Mouse (Mus musculus): Measurements from ENCODE around the gene Axin1.
"Not testable (repeated sequence)": the region's sequence is repeated elsewhere in the genome, so short reads cannot be mapped to it uniquely, and the experiment has no call there.

Gene Axin1

GRCm38 (mm10) chr17:26187592-26187991 is 49.1 kb downstream of the Axin1 start:
- no peak for DNase-seq (ENCODE audit: low read depth, low spot score)

GRCm38 (mm10) chr17:26188091-26188805 is 49.8 kb downstream of the Axin1 start:
- DNase-seq (ENCODE audit: low read depth, low spot score), result no peak

GRCm38 (mm10) chr17:26191486-26191885 is 53.0 kb downstream of the Axin1 start:
- DNase-seq (ENCODE audit: low read depth, low spot score), result not testable (repeated sequence)

GRCm38 (mm10) chr17:26192481-26193190 is 54.1 kb downstream of the Axin1 start:
- no peak for DNase-seq (ENCODE audit: low read depth, low spot score)

- no peak for DNase-seq (ENCODE audit: low read depth, low spot score)
These were observed 60.4 kb downstream of the Axin1 start, which contains the start of gene Pdia2 for GRCm38 (mm10) chr17:26198892-26199291. Gene Pdia2 (minus strand): TSS chr17:26199087.

- DNase-seq (ENCODE audit: low read depth, low spot score), result peak; percentile 13
These were observed 62.6 kb downstream of the Axin1 start for GRCm38 (mm10) chr17:26200831-26201705.

GRCm38 (mm10) chr17:26201998-26202397 is 63.5 kb downstream of the Axin1 start:
- DNase-seq (ENCODE audit: low read depth, low spot score), result no peak

GRCm38 (mm10) chr17:26202737-26203136 is 64.2 kb downstream of the Axin1 start, which contains the start of gene Rgs11:
Gene Rgs11 (plus strand): TSS chr17:26202951.
- no peak for DNase-seq (ENCODE audit: low read depth, low spot score)

- DNase-seq (ENCODE audit: low read depth, low spot score), result no peak
These were observed 64.9 kb downstream of the Axin1 start for GRCm38 (mm10) chr17:26203321-26203811.

GRCm38 (mm10) chr17:26204766-26205165 is 66.3 kb downstream of the Axin1 start:
- no peak for DNase-seq (ENCODE audit: low read depth, low spot score)

- DNase-seq (ENCODE audit: low read depth, low spot score), result no peak
These were observed 67.9 kb downstream of the Axin1 start for GRCm38 (mm10) chr17:26206392-26206791.

- DNase-seq (ENCODE audit: low read depth, low spot score), result no peak
These were observed 69.2 kb downstream of the Axin1 start, which contains the start of gene Arhgdig for GRCm38 (mm10) chr17:26207686-26208085. Gene Arhgdig (minus strand): TSS chr17:26207786.

GRCm38 (mm10) chr17:26212241-26212640 is 73.8 kb downstream of the Axin1 start:
- no peak for DNase-seq (ENCODE audit: low read depth, low spot score)

GRCm38 (mm10) chr17:26212681-26213080 is 74.2 kb downstream of the Axin1 start:
- DNase-seq (ENCODE audit: low read depth, low spot score), result no peak

- no peak for DNase-seq (ENCODE audit: low read depth, low spot score)
These were observed 83.0 kb downstream of the Axin1 start for GRCm38 (mm10) chr17:26221508-26221907.

- no peak for DNase-seq (ENCODE audit: low read depth, low spot score)
These were observed 86.7 kb downstream of the Axin1 start for GRCm38 (mm10) chr17:26225150-26225549.

- DNase-seq (ENCODE audit: low read depth, low spot score), result no peak
These were observed 91.3 kb downstream of the Axin1 start for GRCm38 (mm10) chr17:26229776-26230175.

- DNase-seq (ENCODE audit: low read depth, low spot score), result no peak
These were observed 92.7 kb downstream of the Axin1 start for GRCm38 (mm10) chr17:26231156-26231555.

- DNase-seq (ENCODE audit: low read depth, low spot score), result no peak
These were observed 94.4 kb downstream of the Axin1 start for GRCm38 (mm10) chr17:26232863-26233262.

- DNase-seq (ENCODE audit: low read depth, low spot score), result no peak
These were observed 95.9 kb downstream of the Axin1 start for GRCm38 (mm10) chr17:26234386-26234785.

GRCm38 (mm10) chr17:26235077-26235815 is 96.8 kb downstream of the Axin1 start:
- DNase-seq (ENCODE audit: low read depth, low spot score), result no peak
